Mouse (Mus musculus) c-Kit-positive CD71-negative TER-119-negative erythroid progenitor cells, embryonic 14.5 days (primary cell): Measurements from ENCODE around the gene H2-Q6.
"Not testable (repeated sequence)": the region's sequence is repeated elsewhere in the genome, so short reads cannot be mapped to it uniquely, and the experiment has no call there.

Source experiments
- DNase-seq: peaks from one replicate; pipeline ENCODE4 v3.0.0-alpha.2; 2013; ENCODE audit warnings: low read depth

H2-Q6 gene

GRCm38 (mm10) chr17:35434836-35435235 is 10.2 kb downstream of the H2-Q6 start:
- DNase-seq = not testable (repeated sequence)

DNA sequence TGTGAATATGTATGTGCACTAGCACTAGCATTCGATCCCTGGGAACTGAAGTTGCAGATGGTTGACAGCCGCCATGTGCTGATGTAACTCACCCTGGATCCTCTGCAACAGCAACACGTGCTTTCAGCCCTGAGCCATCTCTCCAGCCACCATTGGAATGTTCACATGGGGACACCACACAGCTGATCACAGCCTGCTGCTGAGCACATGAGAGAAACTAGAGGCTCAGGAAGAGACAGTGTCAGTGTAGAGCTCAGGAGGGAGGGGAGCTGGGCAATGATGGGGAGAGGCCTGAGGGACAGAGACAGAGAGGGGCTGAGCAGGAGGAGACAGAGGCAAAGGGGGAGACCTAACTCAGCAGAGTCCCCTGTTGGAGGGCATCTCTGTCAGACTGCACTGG is 10.9 kb downstream of the H2-Q6 start:
- not testable (repeated sequence) for DNase-seq

DNA sequence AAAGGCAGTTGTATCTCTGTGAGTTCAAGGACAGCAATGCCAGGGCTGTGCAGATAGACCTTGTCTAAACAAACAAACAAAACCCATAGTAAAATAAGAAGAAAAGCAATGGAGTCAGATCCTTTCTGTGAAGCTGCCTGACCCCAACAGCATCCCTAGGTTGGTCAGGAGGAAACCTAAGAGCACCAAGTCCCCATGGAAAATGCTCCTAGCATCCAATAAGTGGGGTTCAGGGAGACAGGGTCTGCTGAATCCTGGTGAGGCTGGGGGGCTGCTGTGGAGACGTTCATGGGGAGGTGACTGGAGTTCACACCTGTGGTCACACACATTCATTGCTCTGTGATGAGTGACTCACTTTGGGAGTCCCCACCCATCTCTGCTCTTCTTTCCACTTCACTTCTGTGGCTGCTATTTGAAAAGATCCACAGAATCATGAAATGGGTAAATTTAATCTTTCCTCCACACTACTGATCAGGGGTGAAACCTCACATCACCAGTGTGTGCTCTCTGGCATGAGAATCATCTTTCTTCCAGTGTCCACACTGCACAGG is 12.8 kb downstream of the H2-Q6 start:
- not testable (repeated sequence) for DNase-seq

GRCm38 (mm10) chr17:35438395-35438794 is 13.7 kb downstream of the H2-Q6 start:
- not testable (repeated sequence) for DNase-seq

GRCm38 (mm10) chr17:35438885-35439284 is 14.2 kb downstream of the H2-Q6 start, which contains the start of gene H2-Q7:
TSS of gene H2-Q7 (plus strand) at chr17:35439155.
- not testable (repeated sequence) for DNase-seq

DNA sequence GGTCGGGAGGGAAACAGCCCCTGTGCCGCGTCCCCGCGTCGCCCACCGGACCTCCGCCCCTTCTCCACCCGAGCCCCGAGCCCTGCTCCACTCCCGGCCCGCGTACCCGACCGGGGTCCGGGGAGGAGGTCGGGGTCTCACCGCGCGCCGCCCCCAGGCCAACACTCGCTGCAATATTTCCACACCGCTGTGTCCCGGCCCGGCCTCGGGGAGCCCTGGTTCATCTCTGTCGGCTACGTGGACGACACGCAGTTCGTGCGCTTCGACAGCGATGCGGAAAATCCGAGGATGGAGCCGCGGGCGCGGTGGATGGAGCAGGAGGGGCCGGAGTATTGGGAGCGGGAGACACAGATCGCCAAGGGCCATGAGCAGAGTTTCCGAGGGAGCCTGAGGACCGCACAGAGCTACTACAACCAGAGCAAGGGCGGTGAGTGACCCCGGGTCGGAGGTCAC is 14.7 kb downstream of the H2-Q6 start:
- not testable (repeated sequence) for DNase-seq

GRCm38 (mm10) chr17:35439925-35440645 is 15.4 kb downstream of the H2-Q6 start:
- not testable (repeated sequence) for DNase-seq

- not testable (repeated sequence) for DNase-seq
These were observed 17.7 kb downstream of the H2-Q6 start for GRCm38 (mm10) chr17:35442376-35442775.

DNA sequence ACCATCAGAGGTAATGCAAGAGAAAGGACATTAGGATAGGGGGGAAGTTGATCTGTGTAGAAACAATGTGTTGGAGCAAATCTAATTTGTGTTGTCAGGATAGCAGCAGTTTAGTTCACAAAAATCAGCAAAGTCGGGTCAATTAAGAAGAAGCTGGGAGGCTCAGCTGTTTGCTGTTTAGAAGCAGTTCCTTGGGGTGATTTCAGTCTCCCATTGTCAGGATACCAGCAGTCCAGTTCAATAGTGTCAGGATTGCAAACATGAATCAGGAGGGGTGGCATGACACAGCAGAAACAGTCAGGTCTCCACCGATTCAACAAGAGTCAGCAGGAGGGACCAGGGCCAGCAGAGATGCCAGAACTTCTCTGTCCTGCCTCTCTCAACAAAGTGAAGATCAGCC is 19.9 kb downstream of the H2-Q6 start:
- DNase-seq = not testable (repeated sequence)

DNA sequence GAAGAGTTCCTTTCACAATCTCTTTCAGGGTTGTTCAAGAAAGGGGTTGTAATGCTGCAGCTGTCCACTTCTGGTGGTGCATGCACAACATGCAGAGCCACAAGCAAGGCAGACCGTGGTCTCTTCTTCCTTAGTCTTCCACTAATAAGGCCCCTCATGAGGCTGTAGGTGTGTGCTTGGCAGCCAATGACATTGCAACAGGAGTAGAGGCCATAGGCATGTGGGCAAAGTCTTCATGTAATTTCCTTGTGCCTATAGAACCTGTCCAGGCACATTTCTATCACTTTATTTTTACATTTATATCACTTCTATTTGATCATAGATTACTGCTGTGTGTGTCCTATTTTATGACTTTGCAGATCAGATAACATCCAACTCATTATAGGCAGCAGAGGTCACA is 33.6 kb downstream of the H2-Q6 start:
- DNase-seq = not testable (repeated sequence)

- not testable (repeated sequence) for DNase-seq
These were observed 36.1 kb downstream of the H2-Q6 start for GRCm38 (mm10) chr17:35460513-35461341.

- DNase-seq = not testable (repeated sequence)
These were observed 41.0 kb downstream of the H2-Q6 start for GRCm38 (mm10) chr17:35465651-35466050.

DNA sequence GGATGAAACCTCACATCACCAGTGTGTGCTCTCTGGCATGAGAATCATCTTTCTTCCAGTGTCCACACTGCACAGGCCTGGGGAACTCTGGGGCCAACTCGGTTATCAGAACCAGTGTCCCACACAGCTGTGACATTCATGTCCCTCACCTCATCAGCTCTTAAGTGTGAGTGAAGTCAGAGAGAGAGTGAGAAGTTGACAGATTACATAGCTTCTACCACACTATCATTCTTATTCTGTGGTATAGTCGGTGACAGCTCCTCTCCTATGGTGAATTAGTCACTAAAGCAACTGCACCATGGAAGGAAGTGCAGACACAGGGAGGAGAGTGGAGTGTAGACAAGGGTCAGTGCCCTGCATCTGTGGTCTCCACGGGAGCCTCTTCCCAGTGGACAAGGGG is 44.3 kb downstream of the H2-Q6 start:
- not testable (repeated sequence) for DNase-seq

DNA sequence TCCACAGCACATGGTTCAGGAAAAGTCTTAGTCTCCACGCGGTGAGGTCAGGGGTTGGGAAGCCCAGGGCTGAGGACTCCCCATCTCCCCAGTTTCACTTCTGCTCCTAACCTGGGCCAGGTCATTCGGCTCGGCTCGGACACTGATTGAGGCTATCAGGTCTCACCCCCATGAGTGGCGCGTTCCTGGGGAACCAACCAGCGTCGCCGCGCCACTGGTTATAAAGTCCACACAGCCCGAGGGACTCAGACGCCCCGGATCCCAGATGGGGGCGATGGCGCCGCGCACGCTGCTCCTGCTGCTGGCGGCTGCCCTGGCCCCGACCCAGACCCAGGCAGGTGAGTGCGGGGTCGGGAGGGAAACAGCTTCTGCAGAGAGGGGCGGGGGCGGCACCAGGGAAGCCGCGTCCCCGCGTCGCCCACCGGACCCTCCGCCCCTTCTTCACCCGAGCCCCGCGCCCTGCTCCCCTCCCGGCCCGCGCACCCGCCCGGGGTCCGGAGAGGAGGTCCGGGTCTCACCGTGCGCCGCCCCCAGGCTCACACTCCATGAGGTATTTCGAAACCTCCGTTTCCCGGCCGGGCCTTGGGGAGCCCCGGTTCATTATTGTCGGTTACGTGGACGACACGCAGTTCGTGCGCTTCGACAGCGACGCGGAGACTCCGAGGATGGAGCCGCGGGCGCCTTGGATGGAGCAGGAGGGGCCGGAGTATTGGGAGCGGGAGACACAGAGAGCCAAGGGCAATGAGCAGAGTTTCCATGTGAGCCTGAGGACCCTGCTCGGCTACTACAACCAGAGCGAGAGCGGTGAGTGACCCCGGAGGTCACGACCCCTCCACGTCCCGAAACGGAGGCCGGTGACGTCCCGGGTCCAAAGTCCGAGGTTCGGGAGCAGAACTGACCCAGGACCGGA is 45.4 kb downstream of the H2-Q6 start, which contains the start of gene H2-Q10:
TSS of gene H2-Q10 (plus strand) at position 248 of the 910 bp plus-strand sequence.
- DNase-seq = no peak
